Mouse (Mus musculus) liver, embryonic 16.5 days (tissue): ENCODE results near the gene Sec61b. TPM values are rescaled to one million over a fixed set of nuclear protein-coding genes. Genes with fewer than 3 reads are reported as not detected.

Source experiments
- ATAC-seq: fragments of 200-750 bp; cut with Nextera tagmentation; 2 replicates; pipeline ENCODE4 v1.8.0; 2017; ENCODE audit warnings: low read depth, mild to moderate bottlenecking, moderate number of reproducible peaks, moderate library complexity
- H3K27ac ChIP-seq: fragments of 300-500 bp; sonication (generic); 2 replicates; pipeline ENCODE4 v1.5.1; 2014; ENCODE audit warnings: mild to moderate bottlenecking, low read length
- H3K27me3 ChIP-seq: fragments of 300-500 bp; sonication (generic); 2 replicates; pipeline ENCODE4 v1.6.1; 2014; ENCODE audit warnings: low read depth, low read length, mixed read lengths; ENCODE audit not compliant: control insufficient read depth, insufficient read depth
- H3K36me3 ChIP-seq: fragments of 300-500 bp; sonication (generic); 2 replicates; pipeline ENCODE4 v1.6.1; 2014; ENCODE audit warnings: mild to moderate bottlenecking; ENCODE audit not compliant: control insufficient read depth, insufficient read depth
- H3K4me1 ChIP-seq: fragments of 300-500 bp; sonication (generic); 2 replicates; pipeline ENCODE4 v1.6.1; 2014; ENCODE audit warnings: low read depth, low read length, mixed read lengths; ENCODE audit not compliant: control insufficient read depth
- H3K4me2 ChIP-seq: fragments of 300-500 bp; sonication (generic); 2 replicates; pipeline ENCODE4 v1.6.1; 2014; ENCODE audit warnings: low read depth, low read length, mixed read lengths
- H3K4me3 ChIP-seq: fragments of 300-500 bp; sonication (generic); 2 replicates; pipeline ENCODE4 v1.5.1; 2014; ENCODE audit warnings: low read depth, mild to moderate bottlenecking, low read length
- H3K9ac ChIP-seq: fragments of 300-500 bp; sonication (generic); 2 replicates; pipeline ENCODE4 v1.6.1; 2014; ENCODE audit warnings: low read depth, low read length
- H3K9me3 ChIP-seq: fragments of 300-500 bp; sonication (generic); replicated peaks from 2 replicates; pipeline ENCODE4 v1.6.1; 2016; ENCODE audit warnings: low read length; ENCODE audit not compliant: control insufficient read depth
- WGBS: fragments of 180-500 bp; shearing (Covaris S2); extraction: QIAGEN DNeasy Blood & Tissue Kit; methylation state at CpG from one replicate; pipeline ENCODE4 v1.1.7; 2014; ENCODE audit not compliant: insufficient replicate concordance; 5-methylcytosine and 5-hydroxymethylcytosine counted together
- polyA plus RNA-seq: library from polyadenylated mRNA; unstranded; fragments of >200 nt; fragmentation: Nextera tagmentation; extraction: Ambion mirVana; gene quantifications from 2 replicates; pipeline ENCODE4 v1.2.1, GENCODE M21; 2015

The Sec61b gene
- polyA plus RNA-seq, 1 experiment from 2014 or later = 217 TPM

GRCm38 (mm10) chr4:47437365-47438340 lies 36.8 kb upstream of the Sec61b start:
- Histone ChIP-seq H3K36me3 (no peaks in the 10 kb centered on the region), H3K4me3 (peak overlapping the region; percentile 55), H3K27me3 (peaks cover 3% of the 10 kb centered on the region; the same call in 1 of the 2 replicates), H3K4me2 (peak overlapping the region; percentile 82), H3K9ac (peak overlapping the region; percentile 33), H3K4me1 (peaks cover 4% of the 10 kb centered on the region), H3K9me3 (no peaks in the 10 kb centered on the region), H3K27ac (no peak overlapping the region)
- ATAC-seq = peak; percentile 35; the same call in 1 of the 2 replicates
- WGBS = 2% methylated on average over 33 of the region's 33 CpGs

GRCm38 (mm10) chr4:47438956-47439355 lies 35.5 kb upstream of the Sec61b start:
- Histone ChIP-seq H3K9ac (no peak overlapping the region), H3K9me3 (no peaks in the 10 kb centered on the region), H3K27me3 (peaks cover 3% of the 10 kb centered on the region; the same call in 1 of the 2 replicates), H3K4me1 (peaks cover 4% of the 10 kb centered on the region), H3K27ac (no peak overlapping the region), H3K36me3 (no peaks in the 10 kb centered on the region), H3K4me2 (no peak overlapping the region), H3K4me3 (no peak overlapping the region)
- 60% methylated on average over 6 of the region's 6 CpGs for whole genome bisulfite sequencing
- ATAC-seq = no peak

- no peaks in the 10 kb centered on the region for H3K9me3 ChIP-seq
- WGBS = 73% methylated on average over 11 of the region's 11 CpGs
- H3K4me3 ChIP-seq = no peak overlapping the region
- ATAC-seq = no peak
- H3K4me2 ChIP-seq = no peak overlapping the region
- peaks cover 4% of the 10 kb centered on the region for H3K4me1 ChIP-seq
- no peak overlapping the region for H3K27ac ChIP-seq
- H3K27me3 ChIP-seq = peaks cover 3% of the 10 kb centered on the region; the same call in 1 of the 2 replicates
- no peaks in the 10 kb centered on the region for H3K36me3 ChIP-seq
- H3K9ac ChIP-seq = no peak overlapping the region
Measured at GRCm38 (mm10) chr4:47440951-47441350, 33.5 kb upstream of the Sec61b start.

- Histone ChIP-seq H3K27ac (no peak overlapping the region), H3K27me3 (no peaks in the 10 kb centered on the region)
Measured at GRCm38 (mm10) chr4:47448526-47448925, 25.9 kb upstream of the Sec61b start.

GRCm38 (mm10) chr4:47449116-47449515 lies 25.3 kb upstream of the Sec61b start:
- H3K27me3 ChIP-seq = no peaks in the 10 kb centered on the region
- no peak overlapping the region for H3K27ac ChIP-seq
- no peaks in the 10 kb centered on the region for H3K36me3 ChIP-seq
- H3K4me2 ChIP-seq = no peak overlapping the region
- H3K4me3 ChIP-seq = no peak overlapping the region
- H3K4me1 ChIP-seq = no peaks in the 10 kb centered on the region
- H3K9me3 ChIP-seq = no peaks in the 10 kb centered on the region
- WGBS = 38% methylated on average over 5 of the region's 5 CpGs
- no peak for ATAC-seq
- no peak overlapping the region for H3K9ac ChIP-seq

More at GRCm38 (mm10) chr4:47448526-47448925, 25.9 kb upstream of the Sec61b start:
- H3K4me1 ChIP-seq = no peaks in the 10 kb centered on the region
- 52% methylated on average over 3 of the region's 3 CpGs for WGBS
- ATAC-seq = no peak
- no peaks in the 10 kb centered on the region for H3K36me3 ChIP-seq
- H3K9me3 ChIP-seq = no peaks in the 10 kb centered on the region
- no peak overlapping the region for H3K4me2 ChIP-seq
- no peak overlapping the region for H3K4me3 ChIP-seq
- H3K9ac ChIP-seq = no peak overlapping the region

GRCm38 (mm10) chr4:47449586-47450522 lies 24.6 kb upstream of the Sec61b start:
- no peak overlapping the region for H3K27ac ChIP-seq
- no peak overlapping the region for H3K9ac ChIP-seq
- no peak overlapping the region for H3K4me3 ChIP-seq
- H3K36me3 ChIP-seq = no peaks in the 10 kb centered on the region
- H3K4me1 ChIP-seq = no peaks in the 10 kb centered on the region
- WGBS = 29% methylated on average over 18 of the region's 18 CpGs
- H3K27me3 ChIP-seq = no peaks in the 10 kb centered on the region
- H3K4me2 ChIP-seq = no peak overlapping the region
- H3K9me3 ChIP-seq = no peaks in the 10 kb centered on the region
- no peak for ATAC-seq

- Histone ChIP-seq H3K4me3 (no peak overlapping the region), H3K9me3 (no peaks in the 10 kb centered on the region), H3K27ac (no peak overlapping the region), H3K36me3 (peaks cover 43% of the 10 kb centered on the region), H3K27me3 (no peaks in the 10 kb centered on the region), H3K4me1 (no peaks in the 10 kb centered on the region), H3K9ac (no peak overlapping the region), H3K4me2 (no peak overlapping the region)
- WGBS = 68% methylated on average over 2 of the region's 2 CpGs
- no peak for ATAC-seq
Measured at GRCm38 (mm10) chr4:47467196-47467595, 7.3 kb upstream of the Sec61b start.

- no peaks in the 10 kb centered on the region for H3K9me3 ChIP-seq
- H3K4me2 ChIP-seq = peak overlapping the region; percentile 86
- H3K4me1 ChIP-seq = peaks cover 19% of the 10 kb centered on the region
- H3K36me3 ChIP-seq = peaks cover 36% of the 10 kb centered on the region
- 3% methylated on average over 9 of the region's 14 CpGs for WGBS
- H3K27me3 ChIP-seq = no peaks in the 10 kb centered on the region
- peak overlapping the region; percentile 94 for H3K27ac ChIP-seq
- peak overlapping the region; percentile 96 for H3K4me3 ChIP-seq
- H3K9ac ChIP-seq = peak overlapping the region; percentile 88
- no peak for ATAC-seq
Measured at GRCm38 (mm10) chr4:47473586-47473967, 881 bp upstream of the Sec61b start.
